Mouse (Mus musculus): ENCODE results near the gene Samhd1.

Gene Samhd1

DNA sequence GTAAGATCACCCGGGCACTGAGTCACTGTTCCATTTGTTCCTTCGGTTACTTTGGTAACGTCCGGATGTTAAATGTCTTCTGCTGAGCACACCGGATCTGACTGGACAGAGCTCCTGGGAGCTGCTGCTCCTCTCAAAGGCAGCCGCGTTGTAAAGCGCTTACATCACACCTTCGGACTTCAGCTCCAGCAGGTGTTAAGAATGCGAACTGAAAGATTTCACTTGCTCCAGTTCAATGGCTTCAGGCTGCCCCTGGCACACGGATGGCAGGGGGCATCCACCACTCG, 34.8 kb downstream of the Samhd1 start:
- no peak for DNase-seq (ENCODE audit: inconsistent age in 2 of 2, low spot score in 1 of 2)

DNA sequence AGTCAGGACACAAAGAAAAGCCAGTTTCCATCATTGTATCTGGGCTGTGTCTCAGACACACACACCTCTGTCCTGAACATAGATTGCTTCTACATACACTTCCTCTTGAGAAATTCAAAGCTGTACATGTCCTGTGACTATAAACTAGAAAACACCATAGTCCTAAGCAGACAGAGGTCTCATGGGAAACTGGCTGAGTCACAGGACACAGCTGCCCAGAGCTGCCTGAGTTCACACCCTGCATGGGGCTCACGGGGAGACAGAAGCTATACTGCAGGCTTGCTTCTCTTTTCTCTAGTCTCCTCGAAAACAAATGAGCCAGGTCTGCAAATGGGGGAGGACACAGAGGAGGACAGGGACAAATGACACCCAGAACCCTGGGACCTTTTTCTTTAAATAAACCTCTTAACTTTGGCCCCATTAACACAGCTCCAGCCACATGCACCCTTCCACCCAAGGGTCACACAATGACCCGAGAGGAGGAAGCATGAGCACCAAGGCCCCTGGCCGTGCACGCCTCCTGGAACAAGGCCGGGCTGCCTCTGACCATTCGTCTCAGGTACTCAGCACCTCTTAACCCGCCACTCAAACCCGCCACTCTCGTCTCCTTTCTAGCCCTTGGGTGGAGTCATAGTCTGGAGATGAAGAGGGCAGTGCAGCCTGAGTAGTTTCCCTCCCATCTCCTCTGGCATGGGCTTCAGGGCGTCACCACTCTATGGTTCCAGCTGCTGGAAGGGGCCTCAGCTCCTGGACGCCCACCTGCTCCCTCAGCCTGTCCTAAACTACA, 35.3 kb downstream of the Samhd1 start:
- no peak for DNase-seq (ENCODE audit: inconsistent age in 2 of 2, low spot score in 1 of 2)

DNA sequence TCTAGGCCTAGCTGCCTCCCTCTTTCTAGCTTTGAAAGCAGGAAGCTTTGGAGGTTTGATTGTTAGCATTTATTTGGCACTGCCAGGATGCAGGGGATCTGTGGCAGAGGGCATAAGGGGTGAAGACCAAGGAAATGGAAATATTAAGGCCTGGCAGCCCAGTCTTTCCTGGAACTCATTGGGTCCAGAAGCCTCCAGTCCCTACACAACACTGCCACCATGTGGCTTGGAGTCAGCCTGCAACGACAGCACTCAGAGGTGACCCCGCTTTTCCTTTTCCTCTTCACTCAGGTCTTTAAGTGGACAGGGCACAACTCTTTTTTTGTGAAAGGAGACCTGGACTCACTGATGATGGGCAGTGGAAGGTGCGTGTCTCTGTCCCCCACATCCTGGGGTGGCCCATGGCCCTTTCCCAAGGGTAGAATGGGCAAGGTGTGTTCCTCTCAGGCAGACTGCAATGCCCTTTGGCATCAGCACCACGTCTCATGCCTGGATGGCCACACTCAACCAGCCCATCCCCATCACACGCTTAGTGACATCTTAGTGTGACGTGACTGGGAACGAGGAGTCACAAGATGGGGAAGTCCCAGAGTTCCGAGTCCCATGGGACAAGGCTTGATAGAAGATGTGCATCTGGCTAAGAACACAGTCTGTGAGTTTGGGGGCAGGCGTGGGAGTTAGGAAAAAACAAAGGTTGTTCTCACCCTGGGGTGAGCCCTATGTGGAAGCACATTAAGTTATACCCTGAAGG, 39.9 kb downstream of the Samhd1 start:
- peak; percentile 69 to 91 for DNase-seq (ENCODE audit: inconsistent age in 2 of 2, low spot score in 1 of 2)

GRCm38 (mm10) chr2:157092024-157092423, 43.0 kb downstream of the Samhd1 start:
- peak in 1 of 2 experiments; percentile 48 for DNase-seq (ENCODE audit: inconsistent age in 2 of 2, low spot score in 1 of 2)

DNA sequence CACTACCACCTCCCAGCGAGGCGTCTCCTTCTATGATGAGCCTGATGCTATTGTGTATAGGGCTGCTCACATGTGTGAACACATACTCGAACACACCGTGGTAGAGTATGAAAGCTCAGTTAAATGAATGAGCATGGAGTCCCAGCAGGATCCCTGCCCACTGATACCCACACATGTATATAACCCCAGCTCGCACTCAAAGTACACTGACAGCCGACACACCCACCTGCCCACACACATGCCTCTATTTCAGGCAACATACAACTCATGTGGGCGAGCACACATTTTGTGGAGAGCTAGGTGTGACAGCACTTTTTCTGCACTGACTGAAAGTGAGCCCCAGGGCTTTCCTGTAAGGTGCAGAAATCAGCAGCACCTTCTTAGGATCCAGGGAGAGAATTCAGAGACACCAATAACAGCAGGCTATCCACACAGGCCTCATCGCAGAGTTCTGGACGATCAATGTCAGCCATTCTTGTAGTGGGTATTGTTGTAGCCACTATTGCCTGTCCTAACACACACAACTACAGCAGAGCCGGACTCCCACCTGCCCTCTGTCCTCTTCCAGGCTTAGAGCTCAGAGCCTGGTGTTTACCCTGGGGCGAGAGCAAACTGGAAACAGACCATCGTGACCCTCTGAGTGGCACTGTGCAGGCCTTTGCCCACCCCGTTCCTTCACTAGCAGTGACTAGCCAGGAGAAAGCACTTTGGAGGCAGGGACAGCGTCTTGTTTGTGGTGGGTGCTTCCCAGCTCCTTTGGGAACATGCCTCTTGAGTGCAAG, 47.3 kb downstream of the Samhd1 start:
- no peak for DNase-seq (ENCODE audit: inconsistent age in 2 of 2, low spot score in 1 of 2)

GRCm38 (mm10) chr2:157086796-157087195, 48.3 kb downstream of the Samhd1 start, which contains the start of gene Tldc2:
Gene Tldc2 (plus strand): TSS chr2:157087055.
- DNase-seq (ENCODE audit: inconsistent age in 2 of 2, low spot score in 1 of 2): no peak

DNA sequence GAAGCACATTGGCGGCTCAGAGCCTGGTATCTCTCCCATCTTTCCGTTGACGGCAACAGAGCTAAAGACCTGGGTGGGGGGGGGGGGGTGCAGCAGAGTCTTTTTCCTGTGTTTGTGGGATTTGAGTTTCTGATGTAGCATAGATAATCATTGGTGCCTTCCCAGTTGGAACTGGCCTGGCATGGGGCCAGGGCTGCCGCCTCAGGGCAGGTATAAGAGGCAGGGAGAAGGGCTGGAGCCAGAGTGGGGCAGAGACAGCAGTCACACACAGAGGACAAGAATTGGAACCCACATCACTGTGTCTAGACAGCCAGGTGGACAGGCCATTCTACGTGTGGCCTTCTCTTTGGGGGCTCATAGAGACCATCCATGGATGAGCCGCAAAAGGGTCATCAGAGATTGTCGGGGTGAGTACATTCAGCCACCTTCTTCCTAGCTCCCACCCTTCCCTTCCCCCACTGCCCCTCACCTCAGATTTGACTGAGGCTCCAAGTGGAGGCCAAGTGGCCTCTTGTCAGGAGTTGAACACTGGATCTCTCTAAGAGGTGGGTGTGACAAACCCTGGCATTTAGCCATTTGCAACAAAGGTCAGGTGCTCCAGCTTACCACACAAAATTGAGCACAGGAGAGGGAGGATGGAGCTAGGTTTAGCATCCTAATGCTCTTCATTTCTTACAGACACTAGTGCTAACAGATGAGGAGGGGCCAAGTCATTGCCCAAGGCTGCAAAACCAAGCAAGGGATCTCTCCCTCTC, 50.1 kb downstream of the Samhd1 start:
- DNase-seq (ENCODE audit: inconsistent age in 2 of 2, low spot score in 1 of 2): no peak

DNA sequence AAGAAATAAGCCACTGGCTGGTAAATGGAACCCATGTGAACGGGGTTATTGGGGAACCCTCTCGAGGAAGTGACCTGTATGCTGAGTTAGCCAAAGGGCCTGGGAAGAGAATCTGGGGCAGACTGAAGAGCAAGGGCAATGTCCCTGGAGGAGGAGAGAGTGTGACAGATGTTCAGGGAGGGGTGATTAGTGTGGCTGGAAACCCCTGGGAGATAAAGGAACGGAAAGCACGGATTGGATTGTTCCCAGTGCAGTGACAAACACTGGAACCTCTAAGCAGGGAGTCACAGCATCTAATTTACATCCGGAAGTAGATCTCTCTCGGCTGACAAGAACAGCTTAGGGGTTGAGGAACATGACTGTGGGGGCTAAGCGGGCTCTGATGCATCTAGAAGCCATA, 53.1 kb downstream of the Samhd1 start:
- DNase-seq (ENCODE audit: inconsistent age in 2 of 2, low spot score in 1 of 2): peak; percentile 20 to 44

DNA sequence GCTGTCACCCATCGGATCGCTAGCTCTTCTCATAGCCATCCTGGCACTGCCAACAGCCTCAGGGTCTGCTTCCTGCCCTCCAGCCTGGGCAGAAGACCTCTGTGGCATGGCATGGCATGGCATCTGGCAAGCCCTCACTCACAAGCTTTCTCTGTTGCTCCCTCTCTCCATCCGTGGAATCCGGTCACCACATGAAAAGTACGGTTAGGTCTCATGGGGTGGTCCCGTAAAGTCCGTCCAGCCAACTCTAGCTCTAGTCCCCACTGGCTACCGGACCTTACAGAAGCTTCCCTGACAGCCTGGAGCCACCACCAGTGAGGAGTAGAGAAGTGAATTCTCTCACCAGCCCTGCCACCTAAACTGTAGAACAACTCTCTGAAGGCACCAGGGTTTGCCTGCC, 53.7 kb downstream of the Samhd1 start:
- no peak for DNase-seq (ENCODE audit: inconsistent age in 2 of 2, low spot score in 1 of 2)

DNA sequence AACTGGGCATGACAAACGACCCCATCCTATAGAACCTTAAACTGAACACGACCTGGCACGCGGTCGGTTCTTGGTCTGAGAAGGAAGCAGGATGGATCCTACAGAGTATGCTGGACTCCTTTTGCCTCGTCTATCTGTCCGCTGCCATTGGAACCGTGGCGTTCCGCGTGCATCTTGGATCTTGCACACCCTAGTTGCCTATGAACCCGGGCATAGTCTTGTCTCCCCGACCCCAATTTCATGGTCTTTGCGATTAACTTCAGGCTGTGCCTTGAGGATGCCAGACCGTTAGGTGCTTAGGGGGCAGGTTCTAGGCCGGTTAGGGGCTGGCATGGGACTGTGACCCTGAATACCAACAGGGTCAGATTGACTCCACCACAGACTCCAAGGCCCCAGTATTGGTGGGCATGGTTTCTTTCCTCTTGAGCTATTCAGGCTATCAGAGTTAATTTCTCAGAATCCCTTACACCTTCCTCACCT, 55.3 kb downstream of the Samhd1 start:
- DNase-seq (ENCODE audit: inconsistent age in 2 of 2, low spot score in 1 of 2): no peak

GRCm38 (mm10) chr2:157078793-157079700, 56.0 kb downstream of the Samhd1 start, which contains the start of gene Soga1:
Gene Soga1 (minus strand): TSS chr2:157079254.
- peak; percentile 94 to 97 for DNase-seq (ENCODE audit: inconsistent age in 2 of 2, low spot score in 1 of 2)

DNA sequence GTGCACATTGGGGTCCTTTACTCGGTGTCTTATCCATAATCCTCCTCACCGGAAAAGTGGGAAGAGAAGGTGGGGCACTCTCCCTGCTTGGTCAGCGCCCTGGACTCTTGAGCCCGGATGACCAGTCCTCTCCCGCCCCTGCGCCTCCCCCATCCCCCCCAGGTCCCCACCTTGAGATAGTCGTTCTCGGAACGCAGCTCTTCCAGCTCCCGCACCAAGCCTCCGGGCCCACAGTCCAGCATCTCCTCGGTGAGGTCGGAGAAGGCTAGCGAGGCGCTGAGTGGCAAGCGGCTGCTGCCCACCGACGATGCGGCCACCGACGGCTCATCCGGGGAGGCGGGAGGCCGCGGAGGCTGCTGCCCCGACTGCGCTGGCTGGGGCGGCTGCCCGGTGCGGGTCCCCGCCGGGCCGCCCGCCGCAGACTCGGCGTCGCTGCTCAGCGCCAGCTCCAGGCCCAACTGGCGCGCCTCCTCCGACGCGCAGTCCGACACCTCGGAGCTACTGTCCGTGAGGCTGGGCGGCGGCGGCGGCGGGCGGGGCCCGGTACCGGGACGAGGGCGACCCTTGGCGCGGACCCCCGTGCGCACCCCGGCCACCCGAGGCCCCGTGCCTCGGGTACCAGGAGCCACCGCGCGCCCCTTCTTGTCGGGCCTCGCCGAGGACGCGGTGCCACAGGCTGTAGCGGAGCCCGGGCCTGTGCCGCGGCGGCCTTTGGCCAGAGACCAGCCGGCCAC, 56.8 kb downstream of the Samhd1 start:
- peak; percentile 56 to 88 for DNase-seq (ENCODE audit: inconsistent age in 2 of 2, low spot score in 1 of 2)

GRCm38 (mm10) chr2:157077641-157078058, 57.4 kb downstream of the Samhd1 start:
- DNase-seq (ENCODE audit: inconsistent age in 2 of 2, low spot score in 1 of 2): peak; percentile 93 to 97

- peak; percentile 79 to 88 for DNase-seq (ENCODE audit: inconsistent age in 2 of 2, low spot score in 1 of 2)
These were observed 57.9 kb downstream of the Samhd1 start for GRCm38 (mm10) chr2:157077160-157077559.

DNA sequence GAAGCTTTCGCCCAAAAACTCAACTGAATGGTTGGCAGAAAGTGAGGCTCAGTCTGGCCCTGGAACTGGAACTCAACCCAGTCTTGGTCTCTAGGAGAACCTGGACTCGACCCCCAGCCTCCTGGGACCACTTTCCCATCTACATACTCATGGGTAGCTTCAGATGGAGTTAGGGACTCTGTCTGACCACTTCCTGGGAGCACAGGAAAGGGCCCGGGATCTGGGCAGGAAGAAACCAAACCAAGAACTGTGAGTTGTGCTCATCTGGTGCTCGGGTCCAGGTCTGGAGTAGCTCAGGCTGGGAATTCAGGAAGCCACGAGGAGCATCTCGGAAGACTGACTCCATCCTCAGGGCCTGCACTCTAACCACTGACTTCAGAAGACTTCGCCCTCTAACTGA, 58.5 kb downstream of the Samhd1 start:
- DNase-seq (ENCODE audit: inconsistent age in 2 of 2, low spot score in 1 of 2): peak in 1 of 2 experiments; percentile 43

GRCm38 (mm10) chr2:157075685-157076084, 59.4 kb downstream of the Samhd1 start:
- peak; percentile 33 to 71 for DNase-seq (ENCODE audit: inconsistent age in 2 of 2, low spot score in 1 of 2)

DNA sequence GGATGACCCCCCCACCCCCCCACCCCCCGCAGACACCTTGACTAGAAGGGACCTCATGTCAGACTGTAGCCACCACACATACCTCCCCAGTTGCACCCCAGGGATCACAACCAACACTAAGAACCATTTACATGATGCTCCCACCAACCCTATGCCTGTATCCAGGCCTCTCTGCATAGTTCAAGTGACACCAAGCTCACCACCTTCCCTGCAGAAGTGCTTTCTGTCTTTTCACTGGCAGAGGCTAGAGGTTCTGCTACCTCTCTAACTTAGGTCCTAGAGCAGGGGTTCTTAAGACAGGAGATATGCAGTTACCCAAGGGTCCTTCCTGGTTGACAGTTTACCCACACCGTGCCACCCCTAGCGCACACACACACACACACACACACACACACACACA, 59.8 kb downstream of the Samhd1 start:
- peak in 1 of 2 experiments; percentile 47 for DNase-seq (ENCODE audit: inconsistent age in 2 of 2, low spot score in 1 of 2)

GRCm38 (mm10) chr2:157074772-157075171, 60.3 kb downstream of the Samhd1 start:
- peak in 1 of 2 experiments; percentile 26 for DNase-seq (ENCODE audit: inconsistent age in 2 of 2, low spot score in 1 of 2)

- peak; percentile 82 to 84 for DNase-seq (ENCODE audit: inconsistent age in 2 of 2, low spot score in 1 of 2)
These were observed 60.8 kb downstream of the Samhd1 start for GRCm38 (mm10) chr2:157074186-157074724.
